Mouse (Mus musculus) regulatory T cell (primary cell): ENCODE measurements around the gene Lmntd1.

Experiments
- in situ Hi-C: fragments of 300-600 bp; cut with MboI, MseI; formaldehyde crosslinking; loops from one replicate; pipeline ENCODE4 v1.15.1; 2025; ENCODE audit warnings: high pct_unique_total_duplicates

The Lmntd1 gene

GRCm38 (mm10) chr6:145614219-145614618 is at the start of gene Lmntd1:
Gene Lmntd1, minus strand, starts transcription at chr6:145614319.
- in situ Hi-C loops: no loop called here

GRCm38 (mm10) chr6:145660943-145661342 is 46.8 kb upstream of the Lmntd1 start:
- in situ Hi-C loops: no loop called here

- in situ Hi-C loops: no loop called here
Observed at GRCm38 (mm10) chr6:145659116-145659515, 45.0 kb upstream of the Lmntd1 start.

GRCm38 (mm10) chr6:145656740-145657591 is 42.8 kb upstream of the Lmntd1 start:
- in situ Hi-C loops: no loop called here

GRCm38 (mm10) chr6:145655678-145656077 is 41.6 kb upstream of the Lmntd1 start:
- in situ Hi-C loops: no loop called here

GRCm38 (mm10) chr6:145654062-145654836 is 40.1 kb upstream of the Lmntd1 start:
- in situ Hi-C loops: no loop called here

- in situ Hi-C loops: no loop called here
Observed at GRCm38 (mm10) chr6:145653626-145654025, 39.5 kb upstream of the Lmntd1 start.

GRCm38 (mm10) chr6:145652986-145653385 is 38.9 kb upstream of the Lmntd1 start:
- in situ Hi-C loops: no loop called here

GRCm38 (mm10) chr6:145651976-145652375 is 37.9 kb upstream of the Lmntd1 start:
- in situ Hi-C loops: no loop called here

- in situ Hi-C loops: no loop called here
Observed at GRCm38 (mm10) chr6:145640971-145641506, 26.9 kb upstream of the Lmntd1 start.

GRCm38 (mm10) chr6:145638248-145638647 is 24.1 kb upstream of the Lmntd1 start:
- in situ Hi-C loops: no loop called here

- in situ Hi-C loops: no loop called here
Observed at GRCm38 (mm10) chr6:145636682-145637081, 22.6 kb upstream of the Lmntd1 start.

GRCm38 (mm10) chr6:145634454-145634853 is 20.3 kb upstream of the Lmntd1 start:
- in situ Hi-C loops: no loop called here

GRCm38 (mm10) chr6:145630269-145630668 is 16.1 kb upstream of the Lmntd1 start:
- in situ Hi-C loops: no loop called here

- in situ Hi-C loops: no loop called here
Observed at GRCm38 (mm10) chr6:145623141-145623540, 9.0 kb upstream of the Lmntd1 start.

- in situ Hi-C loops: no loop called here
Observed at GRCm38 (mm10) chr6:145616402-145617229, 2.5 kb upstream of the Lmntd1 start.

- in situ Hi-C loops: no loop called here
Observed at GRCm38 (mm10) chr6:145615666-145616210, 1.6 kb upstream of the Lmntd1 start, which contains the start of gene Tuba3b. Gene Tuba3b, plus strand, starts transcription at chr6:145615757.

GRCm38 (mm10) chr6:145612611-145613010 is 1.5 kb downstream of the Lmntd1 start:
- in situ Hi-C loops: no loop called here

- in situ Hi-C loops: no loop called here
Observed at GRCm38 (mm10) chr6:145610901-145611300, 3.2 kb downstream of the Lmntd1 start.

GRCm38 (mm10) chr6:145608693-145609092 is 5.4 kb downstream of the Lmntd1 start:
- in situ Hi-C loops: no loop called here

GRCm38 (mm10) chr6:145607746-145608145 is 6.4 kb downstream of the Lmntd1 start:
- in situ Hi-C loops: no loop called here
